Mouse (Mus musculus): ENCODE measurements around the gene Macf1. TPM values are rescaled to one million over a fixed set of nuclear protein-coding genes. Genes with fewer than 3 reads are reported as not detected.
A peak's percentile ranks its signal among the peaks of the same experiment; 100 is the strongest.

The Macf1 gene
- polyA plus RNA-seq, 1 experiment from 2014 or later, result 57.3 TPM

DNA sequence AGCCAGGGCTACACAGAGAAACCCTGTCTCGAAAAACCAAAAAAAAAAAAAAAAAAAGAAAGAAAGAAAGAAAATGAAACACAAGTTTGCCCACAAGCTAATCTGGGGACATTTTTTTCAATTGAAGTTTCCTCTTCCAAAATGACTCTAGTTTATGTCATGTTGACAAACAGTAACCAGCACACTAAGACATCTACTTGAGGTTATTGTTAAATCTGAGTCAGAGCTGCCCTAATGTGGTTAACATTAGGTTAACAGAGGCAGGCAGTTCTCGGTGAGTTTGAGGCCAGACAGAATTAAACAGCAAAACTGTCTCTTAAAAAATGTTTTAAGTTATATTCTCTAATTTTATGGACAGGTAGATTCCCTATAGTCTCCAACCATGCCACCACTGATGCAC lies 72.9 kb downstream of the Macf1 start:
- H3K36me3 ChIP-seq, result no peaks in the 10 kb centered on the region
- 57% methylated on average over 2 of the region's 2 CpGs for WGBS
- ATAC-seq (ENCODE audit: insufficient number of reproducible peaks, insufficient read depth, low FRiP score, low TSS enrichment), result no peak
- H3K9me3 ChIP-seq, result no peaks in the 10 kb centered on the region
- H3K4me1 ChIP-seq, result peaks cover 13% of the 10 kb centered on the region; the same call in 1 of the 2 replicates
- no peak overlapping the region for H3K4me2 ChIP-seq (replicated peaks)
- H3K27me3 ChIP-seq, result no peaks in the 10 kb centered on the region
- H3K4me3 ChIP-seq, result no peak overlapping the region
- H3K27ac ChIP-seq, result no peak overlapping the region
- no peak overlapping the region for H3K9ac ChIP-seq

DNA sequence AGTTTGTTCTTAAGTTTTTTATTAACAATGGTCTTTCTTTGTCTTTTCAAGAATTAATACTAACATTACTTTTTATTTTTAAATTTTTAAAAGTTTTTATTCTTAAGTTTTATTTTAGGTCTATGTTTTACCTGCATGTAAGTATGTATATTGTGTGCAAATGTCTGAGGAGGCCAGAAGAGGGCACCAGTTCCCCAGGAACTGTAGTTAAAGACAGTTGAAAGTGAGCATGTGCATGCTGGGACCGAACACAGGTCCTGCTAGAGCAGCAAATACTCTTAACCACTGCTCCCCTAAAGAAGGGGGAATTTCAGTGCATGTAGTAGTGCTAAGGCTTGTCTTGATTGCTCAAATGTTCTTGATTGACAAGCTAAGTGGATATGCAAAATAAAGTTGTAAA lies 77.0 kb downstream of the Macf1 start:
- Histone ChIP-seq H3K27me3 (no peaks in the 10 kb centered on the region), H3K9me3 (no peaks in the 10 kb centered on the region), H3K27ac (no peak overlapping the region), H3K4me2 (replicated peaks) (no peak overlapping the region), H3K4me1 (no peaks in the 10 kb centered on the region), H3K4me3 (no peak overlapping the region), H3K9ac (no peak overlapping the region), H3K36me3 (no peaks in the 10 kb centered on the region)
- WGBS, result 94% methylated on average over 1 of the region's 1 CpGs
- ATAC-seq (ENCODE audit: insufficient number of reproducible peaks, insufficient read depth, low FRiP score, low TSS enrichment), result no peak

DNA sequence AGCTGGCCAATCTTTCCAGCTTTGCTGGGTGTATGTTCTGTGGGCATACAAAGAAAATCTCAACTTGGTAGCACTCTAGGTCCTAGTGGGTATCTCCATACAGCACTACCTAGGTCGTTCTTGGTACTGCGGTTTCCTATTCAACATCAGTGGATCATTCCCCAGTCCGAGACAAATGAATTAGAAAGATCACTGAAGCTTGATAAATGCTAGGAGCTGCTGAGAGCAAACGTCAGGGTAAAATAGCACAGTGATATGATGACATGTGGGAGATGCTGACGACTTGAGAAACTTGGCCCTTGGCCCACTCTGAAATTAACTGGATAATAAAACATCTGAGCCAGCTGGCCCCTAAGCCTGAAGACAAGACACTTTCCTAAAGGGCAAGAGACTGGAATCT lies 78.2 kb downstream of the Macf1 start:
- Histone ChIP-seq H3K36me3 (no peaks in the 10 kb centered on the region), H3K27me3 (no peaks in the 10 kb centered on the region), H3K27ac (no peak overlapping the region), H3K4me1 (no peaks in the 10 kb centered on the region), H3K9me3 (no peaks in the 10 kb centered on the region), H3K4me2 (replicated peaks) (no peak overlapping the region), H3K9ac (no peak overlapping the region), H3K4me3 (no peak overlapping the region)
- no peak for ATAC-seq (ENCODE audit: insufficient number of reproducible peaks, insufficient read depth, low FRiP score, low TSS enrichment)
- 72% methylated on average over 5 of the region's 5 CpGs for WGBS

DNA sequence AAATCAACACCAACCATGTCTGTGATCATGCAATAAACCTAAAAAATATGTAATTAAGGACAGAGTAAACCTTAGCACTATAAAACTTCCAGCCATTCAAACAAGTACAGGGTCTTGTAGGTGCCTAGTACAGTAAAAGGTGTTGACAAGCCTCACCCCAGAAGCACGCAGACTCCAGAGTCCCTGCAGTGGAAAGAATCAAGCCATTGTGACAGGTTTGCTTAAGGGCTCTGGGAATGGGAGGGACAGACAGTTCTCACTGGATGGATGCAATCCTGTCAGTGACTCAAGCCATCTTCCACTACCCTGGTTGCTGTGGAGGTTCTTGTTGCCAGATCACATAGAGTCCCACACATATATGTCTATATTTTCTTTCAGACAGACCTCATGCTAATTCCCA lies 78.9 kb downstream of the Macf1 start:
- 61% methylated on average over 1 of the region's 1 CpGs for WGBS
- Histone ChIP-seq H3K4me1 (no peaks in the 10 kb centered on the region), H3K36me3 (no peaks in the 10 kb centered on the region), H3K9ac (no peak overlapping the region), H3K27ac (no peak overlapping the region), H3K27me3 (no peaks in the 10 kb centered on the region), H3K9me3 (no peaks in the 10 kb centered on the region), H3K4me3 (no peak overlapping the region), H3K4me2 (replicated peaks) (no peak overlapping the region)
- no peak for ATAC-seq (ENCODE audit: insufficient number of reproducible peaks, insufficient read depth, low FRiP score, low TSS enrichment)

DNA sequence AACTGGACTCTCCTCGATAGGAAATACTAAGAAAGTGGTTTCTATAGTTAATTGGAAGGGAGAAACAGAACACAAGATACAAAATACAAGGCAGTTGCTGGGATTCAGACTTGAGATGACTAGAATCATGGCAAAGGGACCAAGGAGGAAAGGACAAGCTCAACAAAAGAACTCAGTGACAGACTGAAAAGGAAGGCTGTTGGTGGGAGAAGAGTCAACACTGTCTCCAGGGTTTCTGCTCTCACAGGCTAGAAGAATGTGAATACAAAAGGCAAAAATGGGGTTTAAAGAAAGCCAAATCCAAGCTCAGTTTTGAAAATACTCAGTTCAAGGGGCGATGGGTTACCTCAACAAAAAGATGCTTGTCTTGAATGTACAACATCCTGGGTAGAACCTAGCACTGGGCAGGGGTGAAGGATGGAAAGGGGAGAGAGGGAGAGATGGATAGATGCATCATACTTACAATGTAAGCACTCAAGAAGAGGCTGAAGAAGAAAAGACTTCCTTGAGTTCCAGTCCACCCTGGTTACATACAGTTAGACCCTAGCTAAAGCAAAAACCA lies 81.4 kb downstream of the Macf1 start:
- Histone ChIP-seq H3K27me3 (no peaks in the 10 kb centered on the region), H3K9me3 (no peaks in the 10 kb centered on the region), H3K9ac (no peak overlapping the region), H3K4me1 (no peaks in the 10 kb centered on the region), H3K36me3 (no peaks in the 10 kb centered on the region), H3K4me2 (replicated peaks) (no peak overlapping the region), H3K27ac (no peak overlapping the region), H3K4me3 (no peak overlapping the region)
- ATAC-seq (ENCODE audit: insufficient number of reproducible peaks, insufficient read depth, low FRiP score, low TSS enrichment), result no peak
- 86% methylated on average over 2 of the region's 2 CpGs for WGBS

DNA sequence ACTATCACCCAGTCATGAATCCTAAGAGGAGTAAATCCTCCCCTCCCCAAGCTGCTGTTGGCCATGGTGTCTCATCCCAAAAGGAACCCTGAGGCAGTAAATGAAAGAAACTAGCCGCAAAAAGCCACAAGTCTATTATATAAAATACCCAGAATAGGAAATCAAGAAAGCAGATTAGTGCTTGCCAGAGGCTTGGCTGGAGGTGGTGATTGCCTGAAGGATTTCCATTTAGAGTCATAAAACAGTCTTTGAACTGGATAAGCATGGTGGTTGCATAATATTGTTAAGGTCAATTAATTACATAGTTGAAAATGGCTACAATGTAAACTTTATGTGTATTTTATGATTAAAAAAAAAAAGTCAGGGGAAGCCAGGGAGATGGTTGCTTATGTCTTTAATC lies 83.1 kb downstream of the Macf1 start:
- Histone ChIP-seq H3K4me2 (replicated peaks) (no peak overlapping the region), H3K27ac (no peak overlapping the region)
- 94% methylated on average over 1 of the region's 1 CpGs for WGBS

DNA sequence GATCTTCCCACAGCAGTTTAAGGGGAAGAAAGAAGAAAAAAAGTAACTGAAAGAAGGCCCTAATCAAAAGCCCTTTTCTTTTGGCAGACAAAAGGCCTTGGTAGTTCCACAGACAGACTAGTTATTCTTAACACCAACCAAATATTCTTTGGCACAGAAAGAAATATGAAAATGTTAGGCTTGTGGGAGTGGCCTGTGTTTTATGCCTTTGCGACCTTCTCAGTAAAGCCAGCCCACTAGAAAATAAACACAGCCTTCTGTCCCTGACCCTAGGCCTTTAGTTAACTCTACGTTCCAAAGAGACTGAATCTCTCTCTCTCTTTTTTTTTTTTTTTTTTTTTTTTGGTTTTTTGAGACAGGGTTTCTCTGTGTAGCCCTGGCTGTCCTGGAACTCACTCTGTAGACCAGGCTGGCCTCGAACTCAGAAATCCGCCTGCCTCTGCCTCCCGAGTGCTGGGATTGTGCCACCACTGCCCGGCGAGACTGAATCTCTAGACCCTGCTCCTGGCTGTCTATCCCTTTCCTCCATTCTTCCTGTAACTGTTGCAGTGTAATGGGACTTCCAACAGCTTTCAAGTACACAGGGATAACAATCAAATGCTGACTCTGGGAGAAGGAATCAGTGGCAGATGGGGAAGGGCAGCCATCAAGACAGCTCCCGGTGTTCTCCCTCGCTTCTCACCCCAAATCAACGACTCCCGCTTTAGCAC lies 85.5 kb downstream of the Macf1 start:
- 84% methylated on average over 11 of the region's 11 CpGs for WGBS
- no peaks in the 10 kb centered on the region for H3K27me3 ChIP-seq
- H3K4me2 ChIP-seq (replicated peaks), result no peak overlapping the region
- H3K4me1 ChIP-seq, result peaks cover 17% of the 10 kb centered on the region
- no peaks in the 10 kb centered on the region for H3K36me3 ChIP-seq
- H3K4me3 ChIP-seq, result no peak overlapping the region
- H3K9me3 ChIP-seq, result no peaks in the 10 kb centered on the region
- no peak overlapping the region for H3K9ac ChIP-seq
- H3K27ac ChIP-seq, result no peak overlapping the region
- no peak for ATAC-seq (ENCODE audit: insufficient number of reproducible peaks, insufficient read depth, low FRiP score, low TSS enrichment)

More for the DNA sequence above, 83.1 kb downstream of the Macf1 start:
- Histone ChIP-seq H3K36me3 (no peaks in the 10 kb centered on the region), H3K27me3 (no peaks in the 10 kb centered on the region), H3K9me3 (no peaks in the 10 kb centered on the region), H3K4me3 (no peak overlapping the region), H3K4me1 (no peaks in the 10 kb centered on the region), H3K9ac (no peak overlapping the region)
- ATAC-seq (ENCODE audit: insufficient number of reproducible peaks, insufficient read depth, low FRiP score, low TSS enrichment), result no peak

DNA sequence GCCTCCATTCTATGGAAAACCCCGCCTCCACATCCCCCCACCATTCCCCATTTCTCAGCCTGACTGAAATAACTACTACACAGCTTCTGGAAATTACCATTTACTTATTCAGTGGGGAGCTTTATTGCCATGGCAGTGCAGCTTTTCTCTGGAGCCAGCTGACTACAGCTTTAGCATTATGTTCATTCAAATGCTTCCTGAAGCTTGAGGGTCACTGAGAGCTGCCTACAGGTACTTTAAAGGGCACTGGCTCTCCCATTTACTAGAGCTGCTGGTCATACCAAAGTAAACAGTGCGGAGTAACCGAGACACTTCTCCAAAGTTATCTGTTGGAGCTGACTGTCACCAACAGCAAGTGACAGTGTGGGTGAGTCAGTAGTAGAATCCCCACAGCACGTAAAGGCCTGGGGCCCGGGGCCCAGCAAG lies 89.8 kb downstream of the Macf1 start:
- Histone ChIP-seq H3K27ac (peak overlapping the region; percentile 54), H3K4me2 (replicated peaks) (no peak overlapping the region), H3K9ac (no peak overlapping the region), H3K27me3 (no peaks in the 10 kb centered on the region), H3K4me1 (peaks cover 32% of the 10 kb centered on the region), H3K36me3 (no peaks in the 10 kb centered on the region), H3K9me3 (no peaks in the 10 kb centered on the region), H3K4me3 (no peak overlapping the region)
- WGBS, result 65% methylated on average over 5 of the region's 5 CpGs
- ATAC-seq (ENCODE audit: insufficient number of reproducible peaks, insufficient read depth, low FRiP score, low TSS enrichment), result no peak

DNA sequence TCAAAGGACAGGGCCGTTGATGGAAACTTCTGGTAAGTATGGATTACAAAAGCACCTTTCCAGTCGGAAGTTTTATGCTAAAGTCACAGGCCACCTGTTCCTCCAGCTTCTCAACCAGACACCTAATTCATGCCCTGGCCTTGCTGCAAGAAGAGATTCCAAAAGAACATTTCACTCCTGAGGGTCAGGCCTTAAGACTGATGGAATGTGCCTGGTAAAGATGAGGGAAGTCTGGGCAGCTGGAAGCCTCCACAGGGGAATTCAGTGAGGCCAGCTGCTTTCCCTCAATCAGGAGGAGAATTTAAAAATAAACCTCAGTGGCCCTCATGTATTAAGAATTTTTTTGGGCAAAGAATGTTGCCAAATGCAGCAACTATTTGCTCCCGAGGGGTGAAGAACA lies 90.5 kb downstream of the Macf1 start:
- no peak for ATAC-seq (ENCODE audit: insufficient number of reproducible peaks, insufficient read depth, low FRiP score, low TSS enrichment)
- Histone ChIP-seq H3K4me2 (replicated peaks) (no peak overlapping the region), H3K27me3 (no peaks in the 10 kb centered on the region), H3K9me3 (no peaks in the 10 kb centered on the region), H3K9ac (no peak overlapping the region), H3K4me1 (peaks cover 35% of the 10 kb centered on the region), H3K27ac (peak overlapping the region; percentile 54; the same call in 1 of the 2 replicates), H3K36me3 (no peaks in the 10 kb centered on the region), H3K4me3 (no peak overlapping the region)
- WGBS, result 39% methylated on average over 3 of the region's 3 CpGs

DNA sequence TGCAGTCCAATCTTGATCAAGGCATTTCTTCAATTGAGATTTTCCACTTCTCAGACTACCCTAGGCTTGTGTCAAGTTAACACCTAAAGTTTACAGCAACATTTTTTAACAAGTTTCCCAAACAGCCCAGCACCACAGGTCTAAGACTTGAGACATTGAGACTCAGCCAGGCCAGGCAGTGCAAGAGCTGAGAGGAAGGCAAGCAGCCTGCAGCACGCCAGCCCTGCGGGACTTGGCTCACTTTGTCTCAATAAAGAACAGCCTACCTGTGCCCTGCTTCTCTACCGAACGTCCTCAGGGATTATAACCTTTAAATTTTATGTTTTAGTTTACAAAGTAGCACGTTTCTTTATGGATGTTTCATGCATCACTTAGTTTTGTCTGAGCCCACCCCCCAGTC lies 92.1 kb downstream of the Macf1 start:
- Histone ChIP-seq H3K9me3 (no peaks in the 10 kb centered on the region), H3K27ac (no peak overlapping the region), H3K4me2 (replicated peaks) (no peak overlapping the region), H3K9ac (no peak overlapping the region), H3K27me3 (no peaks in the 10 kb centered on the region), H3K4me1 (peaks cover 36% of the 10 kb centered on the region), H3K4me3 (no peak overlapping the region), H3K36me3 (no peaks in the 10 kb centered on the region)
- 80% methylated on average over 5 of the region's 5 CpGs for WGBS
- ATAC-seq (ENCODE audit: insufficient number of reproducible peaks, insufficient read depth, low FRiP score, low TSS enrichment), result no peak

DNA sequence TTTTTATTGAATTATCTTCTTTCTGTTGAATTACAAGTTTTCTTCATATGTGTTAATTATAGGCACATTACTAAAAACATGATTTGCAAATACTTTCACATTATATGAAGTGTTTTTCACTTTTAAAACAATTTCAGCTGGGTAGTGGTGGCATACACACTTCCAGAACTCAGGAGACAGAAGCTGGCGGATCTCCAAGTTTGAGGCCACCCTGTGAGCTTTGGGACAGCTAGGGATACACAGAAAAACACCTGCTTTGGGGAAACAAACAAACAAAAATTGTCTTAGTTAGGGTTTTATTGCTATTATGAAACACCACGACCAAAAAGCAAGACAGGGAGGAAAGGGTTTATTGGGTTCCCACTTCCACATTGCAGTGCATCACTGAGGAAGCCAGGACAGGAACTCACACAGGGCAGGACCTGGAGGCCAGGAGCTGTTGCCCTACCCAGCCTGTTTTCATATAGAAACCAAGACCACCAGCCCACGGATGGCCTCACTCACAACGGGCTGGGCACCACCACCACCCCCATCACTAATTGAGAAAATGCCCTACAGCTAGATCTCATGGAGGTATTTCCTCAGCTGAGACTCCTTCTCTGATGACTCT lies 93.0 kb downstream of the Macf1 start:
- ATAC-seq (ENCODE audit: insufficient number of reproducible peaks, insufficient read depth, low FRiP score, low TSS enrichment), result no peak
- H3K36me3 ChIP-seq, result no peaks in the 10 kb centered on the region
- H3K4me3 ChIP-seq, result no peak overlapping the region
- H3K27me3 ChIP-seq, result no peaks in the 10 kb centered on the region
- no peaks in the 10 kb centered on the region for H3K9me3 ChIP-seq
- H3K9ac ChIP-seq, result no peak overlapping the region
- H3K4me2 ChIP-seq (replicated peaks), result no peak overlapping the region
- H3K27ac ChIP-seq, result no peak overlapping the region
- WGBS, result 57% methylated on average over 4 of the region's 4 CpGs
- H3K4me1 ChIP-seq, result peaks cover 36% of the 10 kb centered on the region

DNA sequence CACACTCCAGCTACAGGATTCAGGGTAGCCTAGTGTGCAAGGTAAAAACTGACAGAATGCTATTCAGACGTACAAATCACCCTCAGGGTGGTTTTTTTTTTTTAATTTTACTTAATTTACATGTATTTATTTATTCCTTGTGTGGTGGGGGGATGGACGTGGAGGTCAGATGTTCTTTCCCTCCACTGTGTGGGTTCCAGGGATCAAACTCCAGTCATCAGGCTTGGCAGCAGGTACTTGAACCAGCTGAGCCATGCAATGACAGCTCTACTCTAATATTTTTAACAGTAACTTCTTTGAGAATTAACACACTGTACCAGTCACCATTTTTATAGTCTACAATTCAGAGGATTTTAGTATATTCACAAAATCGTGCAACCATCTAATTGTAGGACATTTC lies 94.7 kb downstream of the Macf1 start:
- no peak for ATAC-seq (ENCODE audit: insufficient number of reproducible peaks, insufficient read depth, low FRiP score, low TSS enrichment)
- no peak overlapping the region for H3K9ac ChIP-seq
- no peak overlapping the region for H3K4me2 ChIP-seq (replicated peaks)
- no peaks in the 10 kb centered on the region for H3K9me3 ChIP-seq
- H3K4me3 ChIP-seq, result no peak overlapping the region
- H3K27me3 ChIP-seq, result no peaks in the 10 kb centered on the region
- WGBS, result 57% methylated on average over 3 of the region's 3 CpGs
- H3K36me3 ChIP-seq, result no peaks in the 10 kb centered on the region
- H3K4me1 ChIP-seq, result peaks cover 31% of the 10 kb centered on the region
- no peak overlapping the region for H3K27ac ChIP-seq

Measured in embryonic facial prominence, embryonic 12.5 days (tissue).